Mouse (Mus musculus) urinary bladder, adult 2 months (tissue): ENCODE results near the gene Pitpnm2. TPM values are rescaled to one million over a fixed set of nuclear protein-coding genes. Genes with fewer than 3 reads are reported as not detected.

Experiments used
- polyA plus RNA-seq: library from polyadenylated mRNA; depleted of rRNA; stranded (reverse); fragments of >200 nt; gene quantifications from 2 replicates; pipeline ENCODE4 v1.2.3, GENCODE M21; 2012; rRNA removed

The Pitpnm2 gene
- polyA plus RNA-seq, 1 experiment, result 23.0 TPM

Other genes with a start within 250 kb of the Pitpnm2 start
- 34.2 and 38.8 TPM in 2 replicates for gene Vps37b, start 217.5 kb downstream of the Pitpnm2 start, polyA plus RNA-seq
- 2.2 and 3.8 TPM in 2 replicates for gene Abcb9, start 154.0 kb downstream of the Pitpnm2 start, polyA plus RNA-seq
- gene Ogfod2, start 137.5 kb downstream of the Pitpnm2 start, polyA plus RNA-seq, result 24.8 and 32.2 TPM in 2 replicates
- gene Arl6ip4, start 133.7 kb downstream of the Pitpnm2 start, polyA plus RNA-seq, result 62.5 and 67.0 TPM in 2 replicates
- gene Mphosph9, start 78.2 kb upstream of the Pitpnm2 start, polyA plus RNA-seq, result 7.2 and 7.7 TPM in 2 replicates
- 9.1 and 9.6 TPM in 2 replicates for gene 2810006K23Rik, start 78.3 kb upstream of the Pitpnm2 start, polyA plus RNA-seq
- 106 and 119 TPM in 2 replicates for gene Cdk2ap1, start 113.3 kb upstream of the Pitpnm2 start, polyA plus RNA-seq
- gene Sbno1, start 176.2 kb upstream of the Pitpnm2 start, polyA plus RNA-seq, result 30.6 and 35.2 TPM in 2 replicates
- gene Kmt5a, start 190.2 kb upstream of the Pitpnm2 start, polyA plus RNA-seq, result 53.7 and 62.0 TPM in 2 replicates
- gene Rilpl2, start 228.6 kb upstream of the Pitpnm2 start, polyA plus RNA-seq, result 18.7 and 20.3 TPM in 2 replicates
- 7.2 and 8.8 TPM in 2 replicates for gene Snrnp35, start 233.4 kb upstream of the Pitpnm2 start, polyA plus RNA-seq